Comparison of ENCODE assay signal across 21 mouse cellular contexts in the genomic region with DNA sequence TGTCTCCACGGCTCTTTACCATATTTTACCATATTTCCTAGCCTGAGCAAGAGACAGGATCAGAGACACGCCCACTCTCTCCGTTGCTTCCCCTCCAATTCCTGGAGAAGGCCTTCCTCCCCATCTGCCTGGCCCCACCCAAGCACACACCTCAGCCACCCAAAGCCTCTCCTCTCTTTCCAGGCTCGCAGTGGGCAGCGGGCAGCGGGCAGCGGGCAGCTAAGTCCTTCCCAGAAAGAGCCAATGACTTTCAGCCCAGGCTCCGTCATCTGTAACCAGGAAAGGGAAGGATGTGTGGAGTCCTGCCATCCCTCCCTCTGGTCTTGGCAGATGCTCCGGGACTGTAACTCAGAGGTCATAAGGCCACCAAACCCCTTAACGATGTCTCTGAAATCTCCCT. TPM values are rescaled to one million over a fixed set of nuclear protein-coding genes. Genes with fewer than 3 reads are reported as not detected.
DNase-seq lines count a peak whose midpoint lies in the region; ATAC-seq and TF ChIP-seq lines count a peak whose summit lies in the region.
"Had no signal": no experiment of that assay in that cellular context is flagged by ENCODE, and none has a peak within 500 bp of the region (broad histone marks: within the 10 kb centered on the region; RNA-seq: fewer than 3 reads in every experiment).

No protein-coding gene starts in this region.

- H3K4me3 ChIP-seq in hindbrain, embryonic 10.5 days = no peak overlapping the region
- H3K4me3 ChIP-seq in hindbrain, embryonic 12.5 days = no peak overlapping the region
- H3K4me3 ChIP-seq in liver, embryonic 14.5 days (ENCODE audit: insufficient read depth in 1 of 2, low read depth in 2 of 2, low read length in 2 of 2) = no peak overlapping the region
- H3K4me3 ChIP-seq: embryonic facial prominence, embryonic 15.5 days; heart, embryonic 12.5 days; hindbrain, embryonic 13.5 days; limb, embryonic 15.5 days; midbrain, embryonic 10.5 days had no signal

- 78% methylated on average over 10 of the region's 10 CpGs for WGBS in hindbrain, embryonic 10.5 days
- 81% methylated on average over 10 of the region's 10 CpGs for WGBS in hindbrain, embryonic 12.5 days
- 76% methylated on average over 10 of the region's 10 CpGs for WGBS in liver, embryonic 14.5 days (ENCODE audit: insufficient replicate concordance)

- TF ChIP-seq CTCF in liver, embryonic 14.5 days (IDR thresholded peaks at IDR 0.05; ENCODE audit: low read depth) = no peak

- ATAC-seq in hindbrain, embryonic 12.5 days (ENCODE audit: low FRiP score) = no peak
- no peak for ATAC-seq in liver, embryonic 14.5 days (ENCODE audit: insufficient read depth)
- no peak for ATAC-seq in frontal cortex, adult (ENCODE audit: low TSS enrichment)
- ATAC-seq: inflammation-experienced regulatory T-cells, adult 6 months; lung, postnatal 0 days had no signal

- H3K9ac ChIP-seq in hindbrain, embryonic 12.5 days = no peak overlapping the region
- peak overlapping the region; percentile 69; the same call in 1 of the 2 replicates for H3K9ac ChIP-seq in liver, embryonic 14.5 days (replicated peaks)
- H3K9ac ChIP-seq: embryonic facial prominence, embryonic 15.5 days; hindbrain, embryonic 13.5 days; limb, embryonic 15.5 days had no signal

- H3K27me3 ChIP-seq in hindbrain, embryonic 10.5 days (ENCODE audit: insufficient read depth, poor library complexity, severe bottlenecking) = no peaks in the 10 kb centered on the region
- no peaks in the 10 kb centered on the region for H3K27me3 ChIP-seq in hindbrain, embryonic 12.5 days
- H3K27me3 ChIP-seq in liver, embryonic 14.5 days (ENCODE audit: control insufficient read depth, insufficient read depth, low read length) = peaks cover 18% of the 10 kb centered on the region
- H3K27me3 ChIP-seq: embryonic facial prominence, embryonic 15.5 days; heart, embryonic 12.5 days; hindbrain, embryonic 13.5 days; limb, embryonic 15.5 days had no signal

- TF ChIP-seq EP300 in liver, embryonic 14.5 days (IDR thresholded peaks at IDR 0.05; ENCODE audit: low read depth) = no peak

- H3K27ac ChIP-seq in hindbrain, embryonic 10.5 days = peak overlapping the region; percentile 72
- no peak overlapping the region for H3K27ac ChIP-seq in hindbrain, embryonic 12.5 days
- H3K27ac ChIP-seq in liver, embryonic 14.5 days = peak overlapping the region; percentile 98
- H3K27ac ChIP-seq: embryonic facial prominence, embryonic 15.5 days; hindbrain, embryonic 13.5 days; kidney, postnatal 0 days; limb, embryonic 15.5 days had no signal

- no peak overlapping the region for H3K4me2 ChIP-seq in hindbrain, embryonic 12.5 days (replicated peaks)
- no peak overlapping the region; the same call in none of the 2 replicates for H3K4me2 ChIP-seq in liver, embryonic 14.5 days (ENCODE audit: low read depth)
- H3K4me2 ChIP-seq: embryonic facial prominence, embryonic 15.5 days; heart, embryonic 12.5 days; hindbrain, embryonic 13.5 days; limb, embryonic 15.5 days had no signal

- no peak for DNase-seq in hindbrain, embryonic 10.5 days (ENCODE audit: low spot score)
- DNase-seq in ES-CJ7 (ENCODE audit: low read depth, low spot score) (peak; percentile 23), adipocyte (ENCODE audit: low spot score) (peak; percentile 28)
- peak in 1 of 3 experiments; percentile 36 for DNase-seq in liver, embryonic 14.5 days (ENCODE audit: low read depth in 3 of 3, low spot score in 3 of 3)
- DNase-seq in embryo, embryonic 9.5 days (ENCODE audit: extremely low spot score) = no peak
- DNase-seq: adrenal gland, postnatal 25 days; heart, postnatal 10 days; kidney, adult 18-20 months; layer of hippocampus, adult 9-11 months; thymus, adult 18-20 months; thymus, postnatal 36 days had no signal

- peaks cover 33% of the 10 kb centered on the region for H3K4me1 ChIP-seq in hindbrain, embryonic 10.5 days (replicated peaks)
- H3K4me1 ChIP-seq in hindbrain, embryonic 12.5 days = peaks cover 11% of the 10 kb centered on the region; the same call in 1 of the 2 replicates
- peaks cover 49% of the 10 kb centered on the region in 2 experiments for H3K4me1 ChIP-seq in liver, embryonic 14.5 days (replicated peaks; ENCODE audit: control insufficient read depth in 2 of 2, insufficient read depth in 2 of 2, low read length in 1 of 2)
- H3K4me1 ChIP-seq: embryonic facial prominence, embryonic 15.5 days had no signal

- no peaks in the 10 kb centered on the region for H3K9me3 ChIP-seq in hindbrain, embryonic 10.5 days
- H3K9me3 ChIP-seq in hindbrain, embryonic 12.5 days (replicated peaks) = 0 out of 2 replicates have a peak, but pooled peaks cover 3% of the 10 kb centered on the region
- H3K9me3 ChIP-seq in liver, embryonic 14.5 days (ENCODE audit: control insufficient read depth, low read length) = no peaks in the 10 kb centered on the region
- H3K9me3 ChIP-seq: embryonic facial prominence, embryonic 15.5 days; heart, embryonic 12.5 days; hindbrain, embryonic 13.5 days; limb, embryonic 15.5 days had no signal

- no peaks in the 10 kb centered on the region for H3K36me3 ChIP-seq in hindbrain, embryonic 10.5 days
- no peaks in the 10 kb centered on the region for H3K36me3 ChIP-seq in hindbrain, embryonic 12.5 days
- H3K36me3 ChIP-seq in liver, embryonic 14.5 days (replicated peaks; ENCODE audit: control insufficient read depth, insufficient read depth, low read depth) = no peaks in the 10 kb centered on the region
- H3K36me3 ChIP-seq: embryonic facial prominence, embryonic 15.5 days; heart, embryonic 12.5 days; hindbrain, embryonic 13.5 days; limb, embryonic 15.5 days; midbrain, embryonic 10.5 days had no signal

RNA-seq across cellular contexts. Expression of a gene that starts 50.1 kb away (rescaled TPM):
- 33.3 and 47.9 TPM in 2 replicates for polyA plus RNA-seq in hindbrain, embryonic 10.5 days (2016; fragmentation: Nextera tagmentation; extraction: Ambion mirVana)
- polyA plus RNA-seq in hindbrain, embryonic 12.5 days (2016; fragmentation: Nextera tagmentation; extraction: Ambion mirVana) = 76.2 and 78.4 TPM in 2 replicates
- 11.1 and 16.5 TPM in 2 replicates for polyA plus RNA-seq in liver, embryonic 14.5 days (2012; rRNA removed)
- polyA plus RNA-seq in liver, embryonic 14.5 days (2014; fragmentation: Nextera tagmentation; extraction: Ambion mirVana) = 27.7 and 33.1 TPM in 2 replicates

Comparison
In these comparisons a context has a peak if more than half of its experiments do, and no peak if none do; other contexts are left out.
1. DNase-seq: peak in ES-CJ7 (single experiment) and adipocyte (single experiment); none in hindbrain, embryonic 10.5 days (single experiment) and embryo, embryonic 9.5 days (single experiment).